Mouse (Mus musculus) MEL (cell line): ENCODE measurements around the gene Gda.

Experiments
- CHD1 ChIP-seq: IDR thresholded peaks from 2 replicates; pipeline ENCODE4 v1.6.1; 2012; ENCODE audit warnings: low read depth, mild to moderate bottlenecking, inconsistent platforms, low read length, improper control_type of control experiment
- CTCF ChIP-seq, 3 experiments: IDR thresholded peaks in 2 of 3; conservative IDR thresholded peaks in 1 of 3; 2 replicates each; pipeline ENCODE4 v1.5.1; 2011 to 2012; ENCODE audit warnings: low read length in 3 of 3, low read depth in 2 of 3, mild to moderate bottlenecking in 2 of 3, improper control_type of control experiment in 1 of 3, inconsistent platforms in 1 of 3, mixed read lengths in 1 of 3, moderate library complexity in 1 of 3; ENCODE audit not compliant: control insufficient read depth in 1 of 3, insufficient read depth in 1 of 3, poor library complexity in 1 of 3, severe bottlenecking in 1 of 3
- ETS1 ChIP-seq: IDR thresholded peaks from 2 replicates; pipeline ENCODE4 v1.6.1; 2012; ENCODE audit warnings: low read depth, mild to moderate bottlenecking, inconsistent platforms, low read length, improper control_type of control experiment, moderate library complexity
- HCFC1 ChIP-seq: IDR thresholded peaks from 2 replicates; pipeline ENCODE4 v1.6.1; 2012; ENCODE audit warnings: low read depth, mild to moderate bottlenecking, inconsistent platforms, low read length, improper control_type of control experiment, moderate library complexity
- MYC ChIP-seq: IDR thresholded peaks from 2 replicates; pipeline ENCODE4 v1.6.1; 2011; ENCODE audit warnings: low read depth, mild to moderate bottlenecking, low read length, improper control_type of control experiment, moderate library complexity
- NELFE ChIP-seq: IDR thresholded peaks from 2 replicates; pipeline ENCODE4 v1.6.1; 2011; ENCODE audit warnings: low read depth, low read length, improper control_type of control experiment
- NRF1 ChIP-seq: IDR thresholded peaks from 2 replicates; pipeline ENCODE4 v1.6.1; 2014; ENCODE audit warnings: low read depth, mild to moderate bottlenecking, inconsistent platforms, low read length, improper control_type of control experiment, moderate library complexity; ENCODE audit not compliant: poor library complexity, insufficient read depth, severe bottlenecking
- POLR2A ChIP-seq, 2 experiments: IDR thresholded peaks; 2 replicates each; pipeline ENCODE4 v1.6.1; 2011 to 2012; ENCODE audit warnings: low read length in 2 of 2, mild to moderate bottlenecking in 2 of 2, control low read depth in 1 of 2, improper control_type of control experiment in 1 of 2, low read depth in 1 of 2, moderate library complexity in 1 of 2; ENCODE audit not compliant: control insufficient read depth in 1 of 2, insufficient read depth in 1 of 2, poor library complexity in 1 of 2
- TBP ChIP-seq: IDR thresholded peaks from 2 replicates; pipeline ENCODE4 v1.8.0; 2011; ENCODE audit warnings: low read depth, low read length, improper control_type of control experiment
- USF2 ChIP-seq, 2 experiments: IDR thresholded peaks; 2 replicates each; pipeline ENCODE4 v1.6.1; 2011 to 2012; ENCODE audit warnings: improper control_type of control experiment in 2 of 2, low read length in 2 of 2, borderline replicate concordance in 1 of 2, inconsistent platforms in 1 of 2, low read depth in 1 of 2, mild to moderate bottlenecking in 1 of 2; ENCODE audit not compliant: insufficient read depth in 1 of 2
- ZC3H11A ChIP-seq: IDR thresholded peaks from 2 replicates; pipeline ENCODE4 v1.6.1; 2012; ENCODE audit warnings: low read depth, mild to moderate bottlenecking, inconsistent platforms, low read length, improper control_type of control experiment
- ZNF384 ChIP-seq: IDR thresholded peaks from 2 replicates; pipeline ENCODE4 v1.6.1; 2012; ENCODE audit warnings: low read depth, mild to moderate bottlenecking, inconsistent platforms, low read length, improper control_type of control experiment

DNA sequence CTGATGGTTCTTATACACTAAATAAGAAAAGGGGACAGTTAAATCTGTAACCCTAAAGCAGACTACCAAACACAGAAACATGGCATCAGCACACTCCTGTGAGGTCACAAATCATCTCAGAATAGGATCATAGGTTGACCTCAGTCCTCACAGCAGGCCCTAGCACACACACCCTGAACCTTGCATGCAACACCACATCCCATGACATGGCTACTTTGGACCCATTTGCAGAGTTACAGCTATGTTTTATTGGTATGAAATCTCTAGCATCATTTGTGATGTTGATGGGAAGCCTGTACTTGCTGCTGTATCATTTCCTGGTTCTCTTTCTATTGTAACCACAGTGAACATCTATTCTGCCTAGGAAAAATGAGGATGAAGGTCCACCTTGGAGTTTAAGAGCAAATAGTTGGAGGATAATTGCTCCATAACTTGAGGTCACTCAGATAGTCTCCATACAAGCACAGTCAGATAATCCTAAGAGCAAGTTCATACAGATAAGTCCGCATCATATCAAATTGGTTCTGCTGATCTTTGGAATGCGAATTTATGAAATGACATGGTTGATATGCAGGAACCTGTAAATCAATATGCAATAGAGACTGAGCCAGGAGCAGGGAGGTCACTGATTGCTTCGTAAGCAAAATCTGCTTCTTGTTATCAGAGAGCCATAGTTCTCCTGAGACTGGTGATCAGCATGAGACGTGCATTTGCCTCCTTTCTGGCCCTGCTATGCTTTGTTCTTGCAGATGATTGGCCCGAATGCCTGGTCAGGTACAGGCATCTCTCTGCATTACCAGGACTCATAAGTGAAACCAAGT lies 14.1 kb upstream of the Gda start:
- TF ChIP-seq ETS1 (no peak), CTCF (IDR thresholded peaks at IDR 0.05 in 2 of 3, conservative IDR thresholded peaks at IDR 0.05 in 1 of 3; ENCODE audit: control insufficient read depth in 1 of 3, insufficient read depth in 1 of 3, low read depth in 2 of 3, low read length in 3 of 3, poor library complexity in 1 of 3, severe bottlenecking in 1 of 3) (no peak), ZC3H11A (no peak), NELFE (no peak), TBP (no peak), CHD1 (no peak), ZNF384 (no peak), MYC (no peak), NRF1 (no peak), POLR2A (IDR thresholded peaks at IDR 0.05; ENCODE audit: control insufficient read depth in 1 of 2, insufficient read depth in 1 of 2, low read depth in 1 of 2, low read length in 2 of 2, poor library complexity in 1 of 2) (no peak), USF2 (IDR thresholded peaks at IDR 0.05; ENCODE audit: borderline replicate concordance in 1 of 2, insufficient read depth in 1 of 2, low read depth in 1 of 2, low read length in 2 of 2) (no peak), HCFC1 (no peak)
